Mouse (Mus musculus) natural killer cell, adult 2 months (primary cell): Measurements from ENCODE around the gene Gm15557.
A peak's percentile ranks its signal among the peaks of the same experiment; 100 is the strongest.
"Not testable (repeated sequence)": the region's sequence is repeated elsewhere in the genome, so short reads cannot be mapped to it uniquely, and the experiment has no call there.

Experiments
- DNase-seq, 2 experiments: peaks; one replicate each; pipeline ENCODE4 v3.0.0; 2022; ENCODE audit warnings: low spot score in 2 of 2

The Gm15557 gene

DNA sequence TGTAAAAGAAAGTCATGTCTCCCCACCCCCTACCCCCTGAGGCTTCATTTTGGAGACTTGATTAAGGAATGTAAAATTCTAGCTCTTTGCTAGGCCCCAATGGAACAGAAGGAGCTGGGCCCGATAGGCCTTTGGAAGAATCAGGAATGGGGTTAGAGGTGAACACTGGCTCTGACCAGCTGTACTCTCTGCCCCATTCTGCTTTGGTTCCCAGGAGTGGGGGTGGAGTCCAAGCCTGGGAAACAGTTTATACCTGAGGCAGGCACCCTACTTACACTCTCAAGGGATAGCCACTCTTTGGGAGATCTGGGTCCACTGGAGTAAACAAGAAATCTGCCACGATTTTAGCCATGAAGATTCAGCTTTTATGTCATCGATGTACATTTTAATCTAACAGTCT is at the start of gene Gm15557:
Gene Gm15557, plus strand, starts transcription at position 48 of the 400 bp plus-strand sequence.
- no peak for DNase-seq

DNA sequence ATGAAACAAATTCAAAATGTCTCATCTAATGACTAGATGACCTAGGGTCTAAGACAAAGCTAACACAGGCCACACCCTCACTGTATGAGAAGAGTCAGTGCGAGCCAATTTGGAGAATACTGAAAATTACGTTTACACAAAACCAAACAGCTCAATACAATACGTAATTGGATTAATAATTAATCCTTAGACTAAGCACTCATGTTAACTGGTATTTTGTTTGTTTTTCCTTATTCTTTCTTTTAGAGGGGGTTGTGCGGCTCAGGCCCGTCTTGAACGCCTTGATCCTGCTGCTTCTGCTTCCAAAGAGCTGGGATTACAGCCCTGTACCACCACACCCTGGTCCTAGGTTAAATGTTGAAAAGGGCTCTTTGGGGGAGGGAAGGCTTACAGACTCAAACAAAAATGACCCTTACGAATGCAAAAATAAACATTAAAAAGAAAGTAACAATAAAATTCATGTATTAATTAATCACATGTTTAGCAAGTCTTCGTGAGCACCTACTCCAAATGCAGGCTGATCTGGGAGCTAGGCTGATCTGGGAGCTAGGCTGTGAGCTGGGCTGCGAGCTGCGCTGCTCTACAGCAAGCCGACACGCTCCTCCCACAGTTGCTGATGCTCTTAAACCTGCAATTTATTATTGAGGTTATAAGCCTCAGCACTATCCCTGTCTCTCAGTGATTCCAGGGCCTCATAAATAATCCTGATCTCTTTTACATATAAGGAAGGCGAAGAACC is 46.1 kb upstream of the Gm15557 start:
- no peak for DNase-seq

DNA sequence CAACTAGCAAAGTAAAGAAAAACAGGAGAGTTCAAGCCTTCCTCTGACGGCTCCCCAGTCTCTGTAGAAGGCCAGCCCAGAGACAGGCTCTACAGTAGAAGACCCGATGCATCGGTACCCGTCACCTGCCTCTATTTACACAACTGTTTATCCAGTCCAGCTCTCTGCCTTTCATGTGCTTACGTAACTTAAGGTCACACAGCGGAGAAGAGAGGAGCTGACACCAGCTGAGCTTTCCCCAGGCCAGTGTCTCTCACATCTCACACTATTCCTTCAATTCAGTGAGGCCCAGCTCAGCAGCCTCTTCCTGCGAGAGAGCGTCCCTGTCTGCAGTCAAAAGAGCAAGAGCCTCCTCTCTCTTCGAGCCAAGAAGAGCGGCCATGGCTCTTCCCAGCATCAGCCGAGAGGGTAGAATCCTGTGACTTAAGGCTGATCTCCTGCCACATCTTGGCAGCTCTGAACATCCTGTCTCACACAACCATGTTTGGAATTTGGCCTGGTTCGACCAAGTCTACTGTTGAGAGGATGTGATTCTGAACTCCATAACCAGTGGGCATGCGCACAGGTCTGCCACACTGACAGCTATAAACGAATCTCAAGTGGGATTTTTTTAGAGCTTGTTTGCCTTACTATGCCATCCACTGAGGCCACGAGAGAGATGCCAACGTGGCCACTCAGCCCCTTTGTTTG is 45.3 kb upstream of the Gm15557 start:
- no peak for DNase-seq

DNA sequence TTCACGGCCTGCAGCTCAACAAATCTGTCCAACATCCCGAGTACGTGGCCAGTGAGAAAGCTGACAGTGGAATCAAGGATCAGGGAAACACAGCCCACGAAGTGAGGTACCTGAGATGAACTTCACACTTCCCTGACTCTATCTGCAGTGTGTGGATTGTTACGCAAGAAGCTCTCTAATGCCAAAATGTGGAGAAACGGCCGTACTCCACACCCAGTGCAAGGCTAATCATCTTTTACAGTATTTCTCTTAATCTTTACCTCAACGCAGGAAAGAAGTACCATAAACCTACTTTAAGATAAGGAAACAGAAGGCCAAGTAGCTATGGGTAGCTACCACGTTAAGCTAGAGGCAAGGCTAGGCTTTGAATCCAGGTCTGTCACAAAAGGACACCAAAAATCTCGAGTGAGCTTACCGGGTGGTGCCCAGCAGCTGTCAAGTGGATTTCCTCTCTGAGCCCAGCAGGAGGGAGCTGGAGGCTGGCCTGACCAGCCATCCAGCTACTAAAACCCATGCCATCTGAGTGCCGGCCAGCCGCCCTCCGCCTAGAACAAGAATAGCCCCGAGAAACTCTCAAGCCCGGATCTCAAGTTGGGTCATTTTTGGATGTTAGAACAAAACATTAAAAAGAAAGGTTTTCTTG is 37.4 kb upstream of the Gm15557 start:
- DNase-seq: no peak

DNA sequence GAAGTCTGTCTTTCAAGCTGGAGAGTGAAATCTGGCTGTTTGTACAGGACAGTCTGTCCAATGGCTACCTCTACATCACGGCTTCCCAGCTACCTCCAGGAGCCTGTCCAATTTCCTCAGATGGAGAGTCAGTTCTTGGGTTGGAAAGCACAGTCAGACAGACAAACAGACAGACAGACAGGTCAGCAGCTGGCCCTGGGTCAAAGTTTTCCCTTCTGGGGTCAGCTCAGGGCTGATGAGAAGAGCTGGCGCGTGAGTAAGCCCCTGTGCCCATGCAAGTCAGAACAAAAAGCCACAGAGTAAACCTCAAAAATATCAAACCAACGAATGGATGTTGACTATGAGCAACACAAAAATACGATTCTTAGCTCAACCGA is 36.9 kb upstream of the Gm15557 start:
- DNase-seq: no peak

DNA sequence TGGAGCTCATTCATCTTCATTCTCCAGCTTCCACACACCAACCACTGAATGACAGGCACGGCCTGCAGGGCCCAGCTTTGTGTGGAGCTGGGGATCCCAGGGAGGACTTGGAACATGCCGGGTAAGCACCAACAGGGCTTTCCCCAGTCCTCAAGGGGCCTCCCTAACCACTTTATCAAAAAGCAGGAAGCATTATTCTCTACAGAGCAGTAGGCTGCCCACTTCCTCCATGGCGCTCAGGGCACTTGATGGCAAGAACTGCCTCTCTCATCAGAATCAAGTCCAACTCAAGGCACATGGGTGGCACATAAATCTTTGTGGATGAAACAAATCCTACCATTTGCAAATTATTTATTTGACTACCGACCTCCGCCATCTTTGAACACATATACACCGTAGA is 25.8 kb upstream of the Gm15557 start:
- no peak for DNase-seq

DNA sequence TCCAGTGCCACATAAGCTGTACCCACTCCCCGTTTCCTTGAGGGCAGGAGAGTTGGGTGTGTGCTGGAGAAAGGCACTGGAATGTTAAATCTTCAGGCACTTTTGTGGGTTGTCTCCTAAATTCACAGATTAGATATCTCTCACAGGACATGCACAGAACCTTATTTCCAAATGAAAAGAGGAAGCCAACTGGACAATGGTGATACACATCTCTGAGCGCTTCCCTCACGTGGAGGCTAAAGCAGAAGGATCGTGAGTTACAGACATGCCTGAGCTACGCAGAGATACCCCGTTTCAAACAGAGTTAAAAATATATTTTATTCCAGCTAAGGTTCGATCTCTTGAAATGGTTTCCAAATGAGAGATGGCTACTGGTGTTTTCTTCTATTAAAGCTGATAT is 17.4 kb upstream of the Gm15557 start:
- no peak for DNase-seq

DNA sequence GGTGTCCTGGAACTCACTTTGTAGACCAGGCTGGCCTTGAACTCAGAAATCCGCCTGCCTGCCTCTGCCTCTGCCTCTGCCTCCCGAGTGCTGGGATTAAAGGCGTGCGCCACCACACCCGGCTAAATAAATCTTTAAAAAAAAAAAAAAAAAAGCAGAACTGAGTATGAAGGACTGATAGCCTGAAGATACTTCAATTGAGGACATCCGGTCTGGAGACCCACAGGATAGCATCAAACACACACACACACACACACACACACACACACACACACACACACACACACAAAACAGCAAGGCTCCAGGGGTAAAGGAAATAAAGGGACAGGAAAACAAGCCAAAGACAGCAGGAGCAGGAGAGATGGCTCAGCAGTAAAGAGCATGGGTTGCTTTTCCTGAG is 15.3 kb upstream of the Gm15557 start:
- DNase-seq: not testable (repeated sequence)

DNA sequence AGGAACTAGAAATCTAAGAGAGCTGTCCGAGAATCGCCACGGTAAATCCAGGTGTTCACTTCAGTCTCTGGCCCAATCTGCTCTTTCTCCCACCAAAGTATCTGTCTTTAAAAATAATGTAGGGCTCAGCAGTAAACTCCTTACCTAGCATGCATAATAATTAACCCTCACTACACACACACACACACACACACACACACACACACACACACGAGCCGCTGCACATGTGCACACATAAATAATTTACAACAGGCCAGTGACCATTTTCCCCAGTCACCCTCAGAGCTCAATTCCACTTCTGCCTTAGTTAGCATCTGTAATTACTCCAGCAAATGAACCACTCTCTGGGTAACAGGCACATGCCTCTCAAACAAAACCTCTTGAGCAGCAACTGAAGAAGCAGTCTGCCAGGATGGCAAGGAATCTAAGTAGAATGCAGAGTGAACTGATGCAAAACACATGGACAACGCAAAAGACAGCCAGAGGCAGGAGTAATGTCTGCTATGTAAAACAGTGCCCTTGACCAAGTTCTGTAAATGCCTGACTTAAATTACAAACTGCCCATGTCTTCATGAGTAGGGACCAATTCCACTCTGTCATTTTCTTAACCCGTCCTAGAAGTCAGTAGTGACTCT is 11.7 kb upstream of the Gm15557 start:
- no peak for DNase-seq

DNA sequence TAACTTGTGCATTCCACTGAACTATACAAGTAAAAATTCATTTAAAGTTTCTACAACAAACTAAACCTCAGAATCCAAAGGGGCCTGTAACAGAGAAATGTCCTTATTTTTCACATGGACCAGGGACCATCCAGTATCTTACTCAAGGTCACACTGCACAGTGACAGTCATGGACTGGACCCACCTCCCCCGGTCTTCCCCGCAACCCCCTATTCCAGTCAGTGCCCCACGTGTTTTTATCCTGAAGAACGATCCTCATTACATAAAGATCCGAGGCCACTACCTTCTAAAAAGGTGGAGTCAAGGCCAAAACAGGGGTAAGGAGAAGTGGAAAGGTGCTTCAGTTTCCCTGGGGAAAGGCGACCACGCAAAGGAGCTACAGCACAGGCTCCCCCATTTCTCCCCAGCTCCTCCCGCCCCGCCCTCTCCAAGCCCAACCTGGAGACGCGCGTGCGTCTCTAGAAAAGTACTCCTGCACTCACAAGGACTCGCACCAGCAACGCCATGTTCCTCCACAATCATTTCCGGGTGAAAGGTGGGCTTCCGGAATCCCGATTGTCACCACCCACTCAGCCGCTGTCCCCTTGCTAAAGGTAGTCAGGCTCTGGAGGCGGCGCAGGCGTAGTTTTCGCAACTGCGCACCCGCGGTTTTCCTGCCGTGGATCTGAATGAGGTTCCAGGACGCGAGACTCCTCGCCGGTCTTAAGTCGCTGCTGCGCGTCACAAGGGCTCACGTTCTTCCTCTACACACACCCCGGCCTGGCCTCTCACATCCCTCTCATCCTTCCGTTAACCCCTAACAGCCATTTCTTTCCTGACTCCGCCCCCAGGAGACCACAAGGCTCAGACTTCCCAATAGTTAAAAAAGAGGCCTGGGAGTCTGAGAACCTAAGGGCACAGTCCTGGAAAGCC is 10.7 kb upstream of the Gm15557 start, which contains the start of gene Uqcc1:
Gene Uqcc1, minus strand, starts transcription at position 780 of the 912 bp plus-strand sequence.
- DNase-seq: peak; percentile 87 to 90

DNA sequence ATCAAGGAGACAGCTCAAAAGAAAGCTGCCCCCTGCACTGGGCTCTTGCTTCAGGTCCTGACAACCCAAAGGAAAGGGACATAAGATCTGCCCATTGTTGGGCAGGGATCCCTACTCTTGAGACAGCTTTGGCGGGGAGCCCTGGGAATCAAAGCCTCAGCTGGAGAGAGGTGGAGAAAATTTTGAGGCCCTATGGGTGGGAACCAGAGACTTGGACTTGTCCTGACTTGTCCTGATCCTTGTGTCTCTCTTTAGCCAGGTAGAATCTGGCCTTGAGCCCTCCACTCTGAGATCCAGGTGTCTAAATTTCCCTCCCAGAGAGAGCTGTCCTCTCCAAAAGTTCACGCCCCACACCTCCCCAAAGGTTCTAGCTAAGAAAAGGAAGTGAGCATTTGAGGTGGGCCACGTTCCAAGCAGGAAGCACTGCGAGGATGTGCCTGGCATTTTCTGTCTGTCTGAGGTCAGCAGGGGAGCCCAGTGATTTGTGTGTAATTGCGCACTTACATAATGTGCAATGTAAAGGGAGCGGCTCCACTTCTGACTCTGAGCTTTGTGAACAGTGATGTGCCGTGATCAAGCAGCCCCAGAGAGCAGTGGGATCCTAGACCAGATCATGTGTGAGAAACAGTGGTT is 515 bp upstream of the Gm15557 start:
- no peak for DNase-seq

DNA sequence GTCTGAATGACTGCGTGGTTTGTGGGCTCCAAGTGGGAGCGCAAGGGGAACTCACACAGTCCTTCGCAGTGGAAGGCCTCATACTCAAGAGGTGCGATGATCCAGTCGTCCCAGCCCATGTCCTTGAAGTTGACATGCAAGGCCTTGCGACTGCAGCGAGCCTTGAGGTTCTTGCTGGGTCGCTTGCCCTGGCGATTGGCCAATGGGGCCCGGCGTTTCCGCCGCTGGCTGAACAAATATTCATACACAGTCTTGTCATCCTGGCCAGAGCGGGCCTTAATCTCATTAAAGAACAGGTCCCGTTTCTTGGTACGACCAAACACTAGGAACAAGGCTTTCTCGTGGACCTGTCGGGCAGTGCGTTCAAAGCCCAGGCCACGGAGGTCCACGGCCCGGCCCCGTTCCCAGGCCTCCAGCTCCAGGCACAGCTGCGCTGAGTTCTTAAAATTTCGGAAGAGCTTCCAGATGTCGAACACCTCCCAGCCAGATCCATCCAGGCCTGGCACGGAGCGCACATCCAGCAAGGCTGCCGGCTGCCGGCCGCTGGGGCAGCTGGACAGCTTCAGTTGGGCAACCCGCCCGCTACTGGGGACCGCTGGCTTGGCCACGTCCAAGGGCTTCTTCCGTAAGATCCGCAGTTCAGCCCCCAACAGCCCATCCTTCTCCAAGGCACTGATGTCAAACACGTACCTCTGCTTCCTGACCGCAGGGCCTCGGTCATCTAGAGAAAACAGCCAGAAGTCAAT is 1.3 kb downstream of the Gm15557 start:
- DNase-seq: no peak

DNA sequence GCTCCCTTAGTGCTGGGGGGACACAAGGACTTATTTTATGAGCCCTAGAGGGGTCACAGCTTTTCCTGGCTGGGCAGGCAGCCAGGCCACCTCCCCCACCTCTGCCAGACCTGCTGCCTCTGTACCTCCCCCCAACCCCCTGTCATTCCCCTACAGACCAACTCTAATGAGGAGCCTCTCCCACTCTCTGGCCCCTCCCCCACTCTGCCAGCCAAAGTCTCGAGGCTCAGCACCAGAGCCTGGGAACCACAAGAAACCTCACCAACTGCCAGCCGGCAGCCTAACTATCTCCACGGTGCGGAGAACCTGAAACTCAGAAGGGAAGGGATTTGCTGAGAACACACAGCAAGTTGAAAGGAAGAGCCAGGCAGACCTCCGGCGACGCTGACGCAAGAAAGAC is 2.9 kb downstream of the Gm15557 start:
- DNase-seq: no peak

DNA sequence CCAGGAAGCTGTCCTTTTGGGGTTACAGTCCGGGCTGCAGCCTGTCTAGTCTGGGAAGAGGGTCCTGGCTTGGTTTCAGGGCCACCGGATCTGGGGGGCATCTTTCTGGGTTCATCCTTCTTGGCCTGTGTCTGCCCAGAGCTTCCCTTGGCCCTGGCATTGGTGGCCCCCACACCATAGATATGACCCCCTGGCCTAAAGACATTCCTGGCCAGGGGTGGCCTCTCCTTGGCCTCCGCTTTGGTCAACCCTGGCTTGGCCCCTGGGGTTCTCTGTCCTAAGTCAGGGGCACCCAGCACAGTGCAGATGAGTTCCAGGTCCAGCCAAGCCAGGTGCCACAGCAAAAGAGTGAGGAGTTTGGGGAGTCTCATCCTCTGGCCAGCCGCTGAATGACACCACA is 4.2 kb downstream of the Gm15557 start:
- no peak for DNase-seq

DNA sequence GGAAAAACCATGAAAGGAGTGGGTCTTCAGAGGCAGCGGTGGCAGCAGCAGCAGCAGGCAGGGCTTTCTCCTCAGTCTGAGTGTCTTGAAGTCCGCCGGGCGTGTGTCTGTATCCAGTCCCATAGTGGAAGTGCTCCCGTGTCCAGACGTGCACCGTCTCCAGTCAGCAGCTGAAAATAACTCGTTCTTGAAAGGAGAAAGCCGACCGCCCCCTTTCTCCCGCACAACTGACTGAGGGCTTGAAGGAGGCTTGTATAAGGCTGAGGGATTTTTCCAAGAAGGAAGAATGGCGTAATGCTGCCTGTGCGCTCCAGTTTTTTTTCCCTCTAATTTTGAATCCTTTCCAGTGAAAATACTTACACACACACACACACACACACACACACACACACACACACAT is 4.6 kb downstream of the Gm15557 start, which contains the start of gene Gdf5:
Gene Gdf5, minus strand, starts transcription at position 244 of the 400 bp plus-strand sequence.
- no peak for DNase-seq

DNA sequence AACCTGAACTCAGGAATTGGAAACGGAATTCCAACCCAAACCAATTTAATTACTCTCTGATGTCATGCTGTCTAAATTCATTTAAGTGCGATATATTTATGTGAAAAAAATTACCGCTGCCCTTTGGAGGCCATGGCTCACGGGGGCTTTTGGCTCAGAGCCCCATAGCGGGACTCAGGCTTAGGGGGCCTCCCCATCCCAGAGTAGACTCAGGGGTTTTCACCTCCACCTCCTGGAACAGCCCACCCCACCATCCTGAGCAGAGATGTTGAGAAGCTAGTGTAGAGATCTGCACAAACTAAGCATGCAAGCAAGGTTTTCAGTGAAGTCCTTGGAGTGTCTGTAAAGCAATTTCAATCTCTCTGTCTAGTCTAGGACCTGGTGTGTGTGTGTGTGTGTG is 5.1 kb downstream of the Gm15557 start:
- no peak for DNase-seq

DNA sequence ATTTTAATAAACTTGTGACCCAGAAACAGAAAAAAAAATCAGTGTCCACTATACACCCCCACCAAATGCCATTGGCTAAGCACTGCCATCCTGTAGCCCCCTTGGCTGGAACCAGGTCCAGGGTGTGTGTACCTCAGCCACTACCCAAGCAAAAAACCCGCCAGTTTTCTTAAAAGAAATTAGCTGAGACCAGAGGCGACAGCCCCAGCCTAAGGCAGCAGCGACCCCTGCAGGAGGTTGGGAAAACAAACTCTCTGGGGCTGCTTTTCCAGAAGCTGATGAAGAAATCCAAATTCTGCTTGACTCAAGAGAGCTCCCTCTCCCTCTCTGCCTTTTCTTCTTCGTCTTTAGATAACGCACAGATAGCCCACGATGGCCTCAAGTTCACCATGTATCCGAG is 5.5 kb downstream of the Gm15557 start:
- peak; percentile 30 to 58 for DNase-seq

DNA sequence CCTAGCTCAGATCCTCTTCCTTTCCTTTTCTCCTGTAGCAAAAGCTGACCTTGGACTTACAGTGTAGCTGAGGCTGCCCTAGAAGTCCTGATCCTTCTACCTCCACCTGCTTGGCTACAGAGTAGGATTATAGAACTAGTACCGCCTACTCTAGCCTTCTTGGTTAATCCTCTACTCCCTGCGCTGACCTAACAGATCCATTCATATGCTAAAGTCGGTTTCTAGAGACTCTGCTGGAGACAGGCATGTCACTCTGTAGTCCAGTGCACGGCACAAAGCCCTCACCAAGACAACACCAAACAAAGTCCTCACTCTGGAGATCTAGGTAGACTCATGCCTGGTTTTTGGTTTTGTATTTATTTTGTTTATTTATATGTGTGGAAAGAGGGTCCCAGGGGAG is 6.0 kb downstream of the Gm15557 start:
- no peak for DNase-seq

DNA sequence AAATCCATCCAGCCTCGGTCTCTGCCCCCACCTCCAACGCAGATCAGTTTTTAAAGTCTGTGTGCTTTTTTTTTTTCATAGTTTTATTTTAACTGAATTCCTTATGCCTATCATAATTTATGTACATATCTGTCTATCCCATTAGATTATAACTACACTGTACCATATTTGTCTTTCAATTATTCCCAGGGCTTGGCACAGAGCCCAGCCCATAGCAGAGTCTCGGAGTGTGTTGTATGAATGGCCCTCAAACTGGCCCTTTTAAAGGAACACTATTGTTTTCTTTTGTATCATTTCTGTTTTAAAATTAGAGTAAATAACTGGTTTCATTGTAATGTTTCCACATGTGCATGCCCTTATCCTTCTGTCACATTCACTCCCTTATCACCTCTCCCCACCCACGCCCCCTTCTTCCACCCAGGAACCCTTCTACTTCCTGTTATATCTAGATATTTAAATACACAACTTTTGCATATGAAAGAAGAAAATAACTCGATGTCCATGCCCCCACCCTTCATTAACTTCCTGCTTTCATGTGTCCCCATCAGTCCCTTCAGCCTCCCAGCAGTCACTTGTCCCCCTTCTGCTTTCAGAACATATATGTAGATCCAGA is 7.0 kb downstream of the Gm15557 start:
- no peak for DNase-seq

DNA sequence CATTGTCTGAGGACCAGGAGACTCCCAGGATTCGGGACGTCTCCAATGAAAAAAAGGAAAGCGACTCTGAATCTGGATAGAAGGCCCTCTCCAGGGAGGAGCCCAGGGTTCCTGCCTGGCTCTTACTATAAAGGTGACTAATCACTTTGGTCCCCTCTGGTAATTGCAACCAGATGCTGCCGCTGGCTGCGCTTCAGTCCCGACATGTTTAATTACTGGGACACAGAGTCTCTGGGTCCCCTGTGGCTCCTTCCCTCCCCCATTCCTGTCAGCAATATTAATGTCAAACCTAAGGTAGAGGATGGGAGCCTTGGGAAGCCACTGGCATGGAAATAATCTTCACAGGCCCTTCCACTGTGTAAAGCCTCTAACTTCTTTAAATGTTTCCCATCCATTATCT is 8.8 kb downstream of the Gm15557 start:
- no peak for DNase-seq
